Mouse (Mus musculus): ENCODE measurements at regions not wholly inside any gene's neighbourhood (a gene's known extent, or its start where the extent isn't known, plus 50 kb on each side); places are given as distances from the start of the nearest gene placed in this dataset.

GRCm38 (mm10) chr15:102776218-102776850 is 54.4 kb upstream of the Calcoco1 start:
- TF ChIP-seq CTCF (IDR thresholded peaks at IDR 0.05; ENCODE audit: extremely low read depth, insufficient read depth, insufficient read length, insufficient replicate concordance), result no peak
- TF ChIP-seq POLR2A (IDR thresholded peaks at IDR 0.05; ENCODE audit: low read depth, low read length), result no peak
